Mouse (Mus musculus) lung, postnatal 36 days (tissue): ENCODE data around the gene Abca3.

Experiments
- DNase-seq: peaks from one replicate; pipeline ENCODE4 v3.0.0; 2022; ENCODE audit warnings: mixed read lengths

Gene Abca3

DNA sequence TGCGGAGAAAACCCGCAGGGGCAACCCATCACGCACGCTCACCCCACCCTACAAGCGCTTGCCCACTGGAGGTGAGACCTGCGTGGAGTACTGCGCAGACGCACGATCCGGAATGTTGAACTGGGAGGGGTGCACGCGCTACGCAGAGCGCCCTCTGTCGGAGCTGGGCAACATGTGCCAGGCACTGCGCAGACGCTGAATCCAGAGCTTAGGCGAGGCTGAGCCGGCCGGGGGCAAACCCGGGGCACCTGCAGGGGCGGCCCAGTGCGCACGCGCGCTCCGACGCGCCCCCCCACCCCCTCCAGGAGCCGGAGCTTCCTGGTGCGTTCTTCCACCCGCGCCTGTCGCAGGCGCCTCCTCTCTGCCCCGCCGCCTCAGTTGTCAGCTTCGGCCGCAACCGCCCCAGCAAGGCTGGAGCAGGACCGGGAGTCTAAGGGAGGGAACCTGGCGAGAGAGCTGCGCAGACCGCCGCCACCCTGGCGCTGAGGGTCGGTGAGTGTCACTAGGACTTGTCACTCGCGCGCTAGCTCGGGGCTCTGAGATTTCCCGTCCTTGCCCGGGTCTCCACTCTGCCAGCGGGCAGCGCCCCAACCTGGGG lies at the start of gene Abca3:
Gene Abca3, plus strand, starts transcription at position 191 of the 598 bp plus-strand sequence.
- peak; percentile 97 for DNase-seq

DNA sequence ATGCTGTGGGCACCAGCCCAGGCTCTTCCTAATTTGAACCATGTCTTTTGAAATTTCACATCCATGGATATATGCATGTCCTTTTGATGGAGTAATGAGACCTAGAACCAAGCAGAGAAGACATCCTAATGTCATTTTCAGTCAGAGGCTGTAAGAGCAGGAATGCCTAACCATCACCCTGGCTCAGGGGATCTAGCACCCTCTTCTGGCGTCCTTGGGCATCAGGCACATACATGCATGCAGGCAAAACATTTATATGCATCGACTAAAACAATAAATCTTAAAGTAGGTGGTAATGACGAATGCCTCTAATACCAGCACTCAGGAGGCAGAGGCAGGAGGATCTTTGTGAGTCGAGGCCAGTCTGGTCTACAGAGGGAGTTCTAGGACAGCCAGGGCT lies 44.2 kb upstream of the Abca3 start:
- DNase-seq, result peak; percentile 57

DNA sequence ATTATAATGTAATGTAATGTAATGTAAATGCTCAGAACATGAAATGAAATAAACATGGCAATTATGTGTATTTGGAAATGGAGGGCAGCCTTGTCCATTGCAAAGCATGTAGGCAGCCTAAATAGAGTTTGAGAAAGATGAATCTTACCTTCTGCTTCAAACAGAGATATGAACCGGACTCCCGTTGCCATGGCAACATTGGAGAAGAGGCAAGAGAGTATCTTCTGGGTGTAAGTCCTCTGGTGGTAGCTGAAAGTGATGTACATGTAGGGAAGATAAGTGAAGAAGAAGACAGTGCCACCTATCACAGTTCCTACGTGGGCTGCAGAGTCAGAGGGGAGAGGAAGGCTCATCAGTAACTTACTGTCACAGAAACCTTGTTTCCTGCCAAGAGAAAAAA lies 30.9 kb upstream of the Abca3 start:
- no peak for DNase-seq

DNA sequence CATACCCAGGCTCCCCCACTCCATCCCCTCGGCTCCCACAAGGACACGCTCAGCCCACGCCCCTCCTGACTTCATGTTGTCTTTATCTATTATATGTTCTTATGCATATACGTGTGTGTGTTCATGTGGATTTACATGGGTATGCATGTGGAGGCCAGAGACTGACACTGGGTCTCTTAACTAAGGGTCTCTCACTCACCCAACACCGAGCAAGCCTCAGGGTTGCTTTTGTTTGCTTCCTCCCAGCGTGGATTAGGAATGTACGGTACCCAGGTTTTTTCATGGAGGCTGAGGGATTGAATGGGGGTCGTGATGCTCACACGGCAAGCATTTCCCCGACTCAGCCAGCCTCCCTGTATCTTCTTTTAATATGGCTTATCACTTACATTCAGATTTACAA lies 26.7 kb upstream of the Abca3 start:
- DNase-seq, result no peak

DNA sequence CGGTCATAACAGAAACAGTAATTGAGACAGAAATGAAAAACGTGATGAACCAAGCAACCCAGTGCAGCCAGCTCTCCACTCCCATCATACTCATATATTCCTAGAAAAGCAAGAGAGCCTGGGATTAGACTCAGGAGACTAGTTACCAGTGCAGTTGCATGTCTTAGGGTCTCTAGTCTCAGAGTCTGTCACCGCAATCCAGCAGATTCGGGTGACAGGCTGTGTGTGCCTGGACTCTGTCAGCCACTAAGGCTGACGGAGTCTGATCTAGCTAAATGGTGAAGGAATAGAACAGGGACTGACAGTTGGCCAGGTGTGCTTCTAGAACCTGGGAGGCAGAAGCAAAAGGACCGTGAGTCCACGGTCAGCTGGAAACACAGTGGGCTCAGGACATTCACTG lies 24.1 kb upstream of the Abca3 start:
- DNase-seq, result no peak

DNA sequence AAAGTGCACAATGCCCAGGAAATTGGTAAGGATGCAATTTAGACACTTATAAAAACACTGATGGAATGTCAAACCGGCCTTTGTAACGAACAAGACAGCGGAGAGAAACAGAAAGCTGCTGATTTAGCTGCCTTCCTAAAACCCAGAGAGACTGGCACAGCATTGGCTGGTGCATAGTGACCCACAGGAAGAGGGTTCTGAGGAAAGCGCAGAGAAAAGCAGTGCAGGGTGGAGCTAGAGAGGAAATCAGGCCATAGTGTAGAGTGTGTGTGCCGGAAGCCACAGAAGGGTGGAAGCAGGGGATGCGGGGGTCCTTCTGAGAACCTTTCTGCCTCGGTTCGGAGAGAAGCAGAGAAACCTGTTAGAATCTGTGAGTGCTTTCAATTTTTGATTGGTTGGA lies 7.1 kb upstream of the Abca3 start:
- no peak for DNase-seq

DNA sequence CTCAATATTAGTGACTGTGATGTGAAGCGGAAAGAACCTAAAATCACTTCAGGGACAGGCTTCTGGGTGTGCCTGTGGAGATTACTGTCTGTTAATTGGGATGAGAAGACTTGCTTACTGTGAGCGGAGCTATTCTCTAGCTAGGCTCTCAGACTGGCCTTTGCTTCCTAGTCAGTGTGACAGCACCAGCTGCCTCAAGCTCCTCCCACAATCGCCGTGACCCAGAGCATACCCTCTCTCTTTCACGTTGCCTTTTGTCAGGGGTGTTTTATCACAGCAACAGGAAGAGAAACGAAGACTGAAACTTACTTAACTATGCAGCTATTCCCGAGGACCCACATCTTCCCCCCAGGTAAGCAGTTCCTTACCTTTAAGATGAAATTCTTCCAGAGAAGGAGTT lies 4.9 kb upstream of the Abca3 start:
- DNase-seq, result no peak

DNA sequence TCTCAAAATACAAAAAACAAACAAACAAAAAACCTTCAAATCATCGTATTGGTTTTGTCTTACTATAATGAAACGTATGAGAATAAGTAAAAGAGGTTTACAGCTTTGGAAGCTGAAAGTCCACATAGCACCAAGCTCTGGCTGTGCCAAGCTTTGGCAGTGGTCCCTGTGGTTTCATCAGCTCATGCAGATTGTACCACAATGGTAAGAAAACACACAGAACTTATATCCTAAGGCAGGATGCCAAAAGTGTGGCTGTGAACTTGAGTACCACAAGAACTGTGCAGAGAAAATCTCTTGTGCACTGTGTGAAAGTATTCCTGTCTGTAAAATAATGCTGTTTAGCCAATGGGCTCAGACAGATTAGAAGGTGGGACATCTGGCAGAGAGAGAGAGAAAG lies 2.6 kb upstream of the Abca3 start:
- DNase-seq, result no peak

DNA sequence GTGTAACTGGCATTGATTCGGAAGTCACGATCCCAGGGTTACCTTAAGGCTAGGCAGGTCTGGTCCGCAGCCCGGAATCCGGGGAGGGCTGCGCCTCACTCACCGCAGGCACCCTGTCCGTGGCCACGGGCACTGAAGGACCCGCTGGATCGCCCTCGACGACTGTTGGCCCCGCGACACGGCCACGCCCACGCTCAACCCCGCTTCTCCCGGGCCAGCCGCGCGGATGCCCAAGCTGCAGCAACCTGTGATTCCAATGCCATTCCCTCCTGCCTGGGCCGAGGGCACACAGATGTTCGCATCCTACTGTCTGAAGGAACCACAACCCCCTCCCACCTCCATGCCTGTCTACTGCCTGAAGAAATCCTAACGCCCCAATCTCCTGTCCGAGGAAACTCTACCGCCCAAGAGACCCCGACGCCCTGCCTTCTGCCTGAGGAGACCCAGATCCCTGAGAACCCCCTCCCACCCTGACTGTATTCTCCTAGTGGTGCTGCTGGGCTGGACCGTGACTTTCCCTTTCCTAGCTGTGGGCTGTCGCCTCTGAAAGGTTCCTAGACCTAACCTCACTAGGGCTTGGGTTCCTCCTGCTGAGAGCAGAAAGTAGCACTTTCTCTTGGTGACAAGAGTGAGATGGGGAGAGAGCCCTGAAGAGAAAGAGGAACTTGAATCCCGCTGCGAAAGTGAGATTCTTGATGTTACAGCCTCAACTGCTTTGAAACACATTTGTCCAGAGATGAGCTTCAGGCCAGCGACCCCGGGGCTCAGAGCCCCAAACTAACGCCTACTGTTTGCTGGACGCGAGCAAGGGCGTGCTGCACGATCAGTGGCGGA lies 607 bp upstream of the Abca3 start, which contains the start of gene Abca17:
Gene Abca17, minus strand, starts transcription at position 143 of the 834 bp plus-strand sequence.
- peak; percentile 53 for DNase-seq

DNA sequence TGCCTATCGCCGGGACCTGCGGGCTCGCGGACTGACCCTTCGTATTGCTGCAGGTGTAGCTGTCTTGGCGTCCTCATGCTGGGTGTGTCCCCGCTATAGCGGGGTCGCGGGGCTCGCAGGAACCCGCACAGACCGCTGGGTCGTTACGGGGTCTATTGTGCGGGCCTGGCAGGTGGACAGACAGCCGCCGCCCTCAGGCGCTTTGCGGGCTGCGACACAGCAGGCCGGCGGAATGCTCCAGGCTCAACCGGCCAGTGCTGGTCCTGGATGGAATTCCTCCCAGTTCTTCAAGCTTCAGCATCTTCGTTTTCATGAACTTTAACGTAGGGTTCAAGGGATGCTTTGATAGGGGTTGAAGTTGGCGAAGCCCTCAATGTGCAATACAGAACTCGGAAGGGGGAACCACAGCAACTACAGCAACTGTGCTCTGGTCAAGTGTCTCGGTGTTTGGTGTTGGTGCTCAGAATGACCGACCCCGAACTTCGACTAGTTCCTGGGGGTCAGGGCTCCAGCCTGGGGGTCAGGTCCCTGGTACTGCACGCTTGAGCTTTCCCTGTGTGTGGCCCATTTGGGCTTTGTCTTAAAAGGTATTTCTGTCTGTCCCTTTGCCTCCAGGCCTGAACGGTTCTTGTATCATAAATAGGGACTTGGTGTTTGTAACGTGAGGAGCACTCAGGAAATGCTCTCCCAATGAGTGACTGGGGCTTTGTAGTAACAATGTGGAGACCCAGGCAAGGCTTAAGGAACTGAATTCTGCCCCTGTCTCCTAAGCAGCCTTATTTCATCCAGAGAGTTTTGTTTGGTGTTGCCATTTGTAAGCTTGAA lies 832 bp downstream of the Abca3 start:
- no peak for DNase-seq

DNA sequence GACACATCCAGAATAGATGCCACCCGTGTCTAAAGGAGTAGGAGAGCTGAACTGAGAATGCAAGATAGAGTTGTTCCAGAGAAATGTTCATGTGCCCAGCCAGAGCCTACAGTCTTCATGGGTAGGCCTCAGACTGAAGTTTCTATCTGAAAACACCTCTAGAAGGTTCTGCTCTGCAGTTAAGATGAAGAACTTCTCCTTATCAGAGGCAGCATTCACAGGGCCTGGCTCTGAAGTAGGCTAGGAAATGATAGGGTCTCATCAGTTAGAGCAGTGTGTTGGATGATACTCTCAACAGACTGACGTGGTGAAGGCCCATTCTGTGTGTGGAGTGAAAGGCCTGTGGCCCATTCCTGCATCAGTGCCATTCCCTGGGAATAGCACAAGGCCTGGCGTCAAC lies 2.2 kb downstream of the Abca3 start:
- no peak for DNase-seq

DNA sequence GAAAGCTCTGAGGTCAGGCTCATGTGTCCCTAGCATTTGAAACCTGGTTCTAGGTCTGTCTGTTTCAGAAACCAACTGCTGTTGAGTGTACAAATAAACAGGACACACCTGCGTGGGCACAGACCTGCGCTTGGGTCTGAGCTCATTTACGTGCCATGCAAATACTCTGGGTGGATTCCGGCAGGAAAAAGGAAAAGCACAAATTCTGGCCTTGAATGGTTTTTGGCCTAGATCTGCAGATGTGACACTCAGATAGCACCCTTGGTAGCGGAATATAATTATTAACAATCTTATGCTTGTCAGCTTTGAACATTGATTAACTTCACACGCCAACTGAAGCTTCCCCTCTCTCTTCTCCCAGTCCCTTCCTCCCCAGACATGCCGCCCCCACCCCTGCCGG lies 3.5 kb downstream of the Abca3 start:
- DNase-seq, result no peak

DNA sequence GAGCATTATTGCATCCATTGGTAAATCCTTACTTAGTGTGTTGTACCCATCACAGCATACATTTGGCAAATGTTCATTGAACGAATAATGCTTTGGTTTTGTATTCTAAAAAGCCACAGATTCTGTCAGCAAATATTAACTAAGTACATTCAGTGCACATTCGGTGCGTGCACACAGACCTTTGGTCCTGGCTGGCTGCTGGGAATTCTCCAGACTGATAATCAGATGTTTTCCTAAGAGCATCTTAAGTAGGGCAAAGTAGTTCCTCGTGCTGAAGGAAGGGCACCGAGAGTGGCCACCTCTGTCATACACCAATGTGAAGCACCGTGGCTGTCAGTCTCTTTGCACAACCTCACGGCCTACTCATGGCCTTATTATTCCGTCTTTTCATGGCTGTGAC lies 7.3 kb downstream of the Abca3 start:
- no peak for DNase-seq

DNA sequence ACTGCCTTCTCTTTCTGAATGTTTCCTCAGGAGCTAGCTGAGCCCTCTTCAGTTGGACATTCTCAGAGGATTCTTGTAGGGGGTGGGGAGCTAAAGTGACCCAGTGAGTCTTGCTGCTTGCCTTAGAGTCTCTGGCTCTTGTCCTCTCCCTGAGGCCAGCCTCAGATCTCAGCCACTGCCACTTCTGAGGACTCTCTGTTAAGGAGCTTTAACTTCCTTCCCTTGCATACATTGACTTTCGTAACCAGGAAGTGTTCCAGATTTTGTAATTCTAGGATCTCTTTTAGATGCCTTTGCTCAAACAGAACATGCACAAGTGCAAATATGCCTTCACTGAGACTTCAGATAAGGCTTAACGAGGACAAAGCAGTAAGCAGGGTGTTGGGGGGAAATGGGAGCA lies 8.2 kb downstream of the Abca3 start:
- DNase-seq, result peak; percentile 86

DNA sequence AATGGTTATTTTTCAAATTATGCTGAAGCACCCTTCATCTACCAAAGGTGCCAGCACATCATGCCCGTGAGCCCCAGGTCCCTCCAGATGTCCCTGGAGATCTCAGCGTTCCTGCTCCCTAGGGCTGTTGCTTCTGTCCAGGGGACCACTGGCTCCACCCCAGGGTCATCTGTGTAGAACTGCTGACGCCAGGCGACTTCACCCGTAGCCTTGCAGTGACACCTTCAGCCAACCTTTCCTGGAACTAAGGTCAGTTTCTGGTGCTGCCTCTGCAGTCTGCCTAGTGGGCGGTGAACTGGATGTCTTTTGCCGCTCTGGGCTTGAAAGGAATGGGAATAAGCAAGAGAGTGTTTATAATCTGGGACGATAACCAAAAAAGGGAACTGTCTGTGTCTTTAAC lies 9.1 kb downstream of the Abca3 start:
- DNase-seq, result no peak

DNA sequence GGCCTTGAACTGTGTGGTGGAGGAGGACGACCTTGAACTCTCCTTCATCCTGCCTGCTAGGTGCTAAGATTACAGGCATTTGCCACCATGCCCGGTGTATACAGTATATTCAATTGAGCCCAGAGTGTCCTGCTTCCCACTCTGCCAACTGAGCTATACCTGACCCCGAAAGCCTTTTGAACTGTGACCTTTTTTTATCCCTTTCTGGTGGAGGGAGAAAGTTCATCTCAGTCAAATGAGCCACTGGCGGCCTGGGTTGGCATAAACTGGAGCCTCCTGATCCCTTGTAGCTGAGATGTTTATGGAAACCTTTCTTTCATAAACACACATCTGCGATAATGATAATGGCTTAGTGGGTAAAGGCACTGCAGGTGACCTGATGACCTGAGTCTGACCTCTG lies 9.5 kb downstream of the Abca3 start:
- DNase-seq, result no peak

DNA sequence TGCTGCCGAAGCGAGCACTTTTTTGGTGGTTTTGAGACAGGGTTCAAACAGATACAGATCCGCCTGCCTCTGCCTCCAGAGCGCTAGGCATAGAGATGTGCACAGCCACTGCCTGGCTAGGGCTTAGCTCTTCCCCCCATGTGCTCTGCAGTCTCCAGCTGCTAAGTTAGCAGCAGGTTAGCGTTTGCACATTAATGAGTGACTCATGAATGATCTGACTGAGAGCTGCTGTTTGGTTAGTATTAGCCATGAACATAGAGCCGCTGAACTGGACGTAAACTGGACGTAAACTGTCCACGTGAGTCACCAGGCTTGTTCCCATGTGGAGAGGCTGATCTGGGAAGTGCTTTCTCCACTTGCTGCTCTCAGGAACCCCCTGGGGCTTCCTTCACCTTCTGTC lies 10.8 kb downstream of the Abca3 start:
- DNase-seq, result no peak

DNA sequence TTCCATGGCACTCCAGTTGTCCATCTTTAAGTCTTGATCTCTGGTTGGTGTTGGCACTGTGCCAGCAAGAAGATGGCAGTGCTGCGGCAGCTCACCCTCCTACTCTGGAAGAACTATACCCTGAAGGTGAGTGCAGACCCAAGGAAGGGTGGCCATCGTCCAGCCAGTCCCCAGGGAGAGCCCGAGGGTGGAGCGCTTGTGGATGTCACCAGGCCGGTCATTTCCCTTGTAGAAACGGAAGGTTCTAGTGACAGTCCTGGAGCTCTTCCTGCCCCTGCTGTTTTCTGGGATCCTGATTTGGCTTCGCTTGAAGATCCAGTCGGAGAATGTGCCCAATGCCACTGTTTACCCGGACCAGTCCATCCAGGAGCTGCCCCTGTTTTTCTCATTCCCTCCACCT lies 12.7 kb downstream of the Abca3 start:
- no peak for DNase-seq

DNA sequence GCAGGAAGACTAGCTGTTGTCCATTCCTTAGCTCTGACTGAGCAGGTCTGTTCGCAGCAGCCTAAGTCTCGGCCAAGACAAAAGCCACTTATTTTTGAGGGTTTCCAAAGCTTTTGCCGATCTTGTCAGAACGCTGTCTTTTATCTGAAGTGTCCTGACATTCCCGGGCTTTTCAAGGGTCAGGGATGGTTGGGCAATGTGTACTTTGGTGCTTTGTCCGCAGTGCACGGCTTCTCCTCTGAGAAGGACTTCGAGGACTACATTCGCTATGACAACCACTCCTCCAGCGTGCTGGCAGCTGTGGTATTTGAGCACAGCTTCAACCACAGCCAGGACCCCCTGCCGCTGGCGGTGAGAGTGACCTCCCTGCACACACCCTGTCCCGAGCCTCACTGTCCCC lies 14.1 kb downstream of the Abca3 start:
- peak; percentile 82 for DNase-seq

DNA sequence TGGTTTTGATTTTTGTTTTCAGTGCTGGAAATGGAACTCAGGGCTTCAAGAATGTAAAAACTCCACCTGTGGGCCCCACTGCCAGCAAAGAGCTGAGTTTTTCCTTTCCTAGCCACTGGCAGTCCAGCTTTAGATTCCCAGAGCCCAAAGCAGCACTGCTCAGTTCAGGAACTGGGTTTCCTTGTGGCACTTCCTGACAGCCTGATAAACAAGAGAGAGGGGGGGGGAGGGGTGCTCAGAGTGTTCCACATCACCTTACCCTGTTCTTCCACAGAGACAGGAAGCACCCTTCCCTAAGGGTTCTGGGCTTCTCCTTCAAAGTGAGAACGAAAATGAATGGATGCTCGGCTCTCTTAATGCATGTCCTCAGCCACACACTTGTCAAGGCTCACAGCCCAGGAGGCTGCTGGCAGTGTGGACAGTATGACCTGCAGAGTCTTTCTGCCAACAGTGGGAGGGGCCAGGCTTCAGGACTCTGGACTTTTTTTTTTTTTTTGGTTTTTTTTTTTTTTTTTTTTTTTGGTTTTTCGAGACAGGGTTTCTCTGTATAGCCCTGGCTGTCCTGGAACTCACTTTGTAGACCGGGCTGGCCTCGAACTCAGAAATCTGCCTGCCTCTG lies 23.5 kb downstream of the Abca3 start:
- peak; percentile 46 for DNase-seq

DNA sequence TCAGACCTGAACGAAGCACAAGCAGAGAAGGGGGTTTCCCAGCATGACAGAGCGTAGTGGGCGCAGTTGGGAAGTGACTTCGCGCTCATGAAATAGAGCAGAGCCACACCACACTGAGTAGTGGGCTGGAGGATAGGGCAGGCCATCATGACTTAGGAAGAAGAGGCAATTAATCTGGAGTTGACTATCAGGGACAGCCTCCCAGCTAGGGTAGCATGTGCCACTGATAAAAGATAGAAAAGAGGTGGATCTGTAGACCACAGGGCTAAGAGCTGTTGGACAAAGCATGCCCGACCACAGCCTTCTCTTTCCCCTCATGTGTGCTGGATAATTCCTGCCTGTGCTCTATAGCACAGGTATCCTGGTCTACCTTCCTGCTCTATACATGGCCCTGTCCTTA lies 24.1 kb downstream of the Abca3 start:
- no peak for DNase-seq

DNA sequence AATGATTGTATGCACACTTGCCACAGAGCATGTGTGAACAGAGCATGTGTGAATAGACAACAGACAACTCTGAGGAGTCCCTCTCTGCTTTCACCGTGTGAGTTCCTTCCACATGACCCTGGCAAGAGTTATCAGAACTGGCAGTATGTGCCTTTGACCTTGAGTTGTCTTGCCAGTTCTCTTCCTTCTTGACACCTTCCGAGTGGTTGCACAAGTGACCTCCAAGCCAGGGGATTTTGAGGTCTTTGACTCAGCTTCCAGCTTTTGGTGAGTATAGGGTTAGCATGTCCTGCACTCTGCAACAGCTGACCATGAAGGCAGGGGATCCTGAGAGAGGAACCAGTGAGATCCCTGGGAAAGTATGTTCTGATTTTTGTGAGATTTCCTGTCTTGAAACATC lies 26.7 kb downstream of the Abca3 start:
- no peak for DNase-seq

DNA sequence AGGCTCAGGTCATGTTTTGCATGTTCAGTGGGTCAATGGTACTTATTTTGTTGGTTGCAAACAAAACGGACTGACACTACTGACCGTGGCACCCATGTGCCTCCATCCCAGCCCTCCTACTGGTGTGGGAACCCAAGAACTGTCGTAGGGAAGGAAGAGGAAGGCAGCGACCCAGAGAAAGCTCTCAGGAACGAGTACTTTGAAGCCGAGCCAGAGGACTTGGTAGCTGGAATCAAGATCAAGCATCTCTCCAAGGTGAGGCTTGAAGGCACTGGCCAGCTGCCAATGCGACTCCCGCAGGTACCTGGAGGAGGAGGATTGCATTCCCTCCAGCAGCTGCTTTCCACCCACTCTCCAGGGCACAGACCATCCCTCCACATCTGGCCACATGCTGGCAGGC lies 32.0 kb downstream of the Abca3 start:
- DNase-seq, result peak; percentile 80
